Mouse (Mus musculus) brain, embryonic 14.5 days (tissue): ENCODE results near the gene Stk19. TPM values are rescaled to one million over a fixed set of nuclear protein-coding genes. Genes with fewer than 3 reads are reported as not detected.

Experiments used
- DNase-seq: peaks from one replicate; pipeline ENCODE4 v3.0.0-alpha.2; 2011; ENCODE audit warnings: low read depth
- CTCF ChIP-seq: fragments of 200-500 bp; IDR thresholded peaks from 2 replicates; pipeline ENCODE4 v1.5.1; 2012; ENCODE audit warnings: inconsistent platforms, mild to moderate bottlenecking, moderate library complexity, borderline replicate concordance; ENCODE audit not compliant: insufficient read depth, insufficient read length; ENCODE audit errors: extremely low read depth
- POLR2A ChIP-seq: fragments of 200-500 bp; IDR thresholded peaks from 2 replicates; pipeline ENCODE4 v1.6.1; 2012; ENCODE audit warnings: mild to moderate bottlenecking, inconsistent platforms, borderline replicate concordance; ENCODE audit not compliant: poor library complexity, insufficient read depth, insufficient read length, severe bottlenecking; ENCODE audit errors: extremely low read depth
- polyA plus RNA-seq: library from polyadenylated mRNA; depleted of rRNA; stranded (reverse); fragments of >200 nt; gene quantifications from 2 replicates; pipeline ENCODE4 v1.2.3, GENCODE M21; 2012; rRNA removed

The Stk19 gene
- 57.1 and 75.0 TPM in 2 replicates for polyA plus RNA-seq

GRCm38 (mm10) chr17:34836856-34837221 lies at the start of gene Stk19, which contains the start of gene Dxo:
Gene Stk19, minus strand, starts transcription at chr17:34836945.
Gene Dxo, plus strand, starts transcription at chr17:34837019.
- DNase-seq: peak; percentile 99
- TF ChIP-seq CTCF (no peak), POLR2A (peak; percentile 84)

GRCm38 (mm10) chr17:34885615-34886014 lies 48.9 kb upstream of the Stk19 start:
- no peak for TF ChIP-seq CTCF
- no peak for TF ChIP-seq POLR2A
- DNase-seq: no peak

- TF ChIP-seq POLR2A: no peak
- no peak for TF ChIP-seq CTCF
- no peak for DNase-seq
These were observed 48.0 kb upstream of the Stk19 start for GRCm38 (mm10) chr17:34884704-34885103.

GRCm38 (mm10) chr17:34883332-34883731 lies 46.6 kb upstream of the Stk19 start:
- TF ChIP-seq POLR2A (no peak), CTCF (no peak)
- no peak for DNase-seq

GRCm38 (mm10) chr17:34881683-34882310 lies 45.1 kb upstream of the Stk19 start, which contains the start of gene Gm20547:
Gene Gm20547, minus strand, starts transcription at chr17:34882042.
- TF ChIP-seq CTCF: no peak
- TF ChIP-seq POLR2A: no peak
- DNase-seq: no peak

- DNase-seq: no peak
- no peak for TF ChIP-seq POLR2A
- TF ChIP-seq CTCF: no peak
These were observed 44.4 kb upstream of the Stk19 start for GRCm38 (mm10) chr17:34881166-34881565.

GRCm38 (mm10) chr17:34879336-34879879 lies 42.7 kb upstream of the Stk19 start, which contains the start of gene Zbtb12:
Gene Zbtb12, plus strand, starts transcription at chr17:34879483.
- no peak for TF ChIP-seq CTCF
- no peak for TF ChIP-seq POLR2A
- DNase-seq: no peak

GRCm38 (mm10) chr17:34874321-34874720 lies 37.6 kb upstream of the Stk19 start:
- no peak for DNase-seq
- no peak for TF ChIP-seq CTCF
- no peak for TF ChIP-seq POLR2A

- TF ChIP-seq POLR2A (no peak), CTCF (no peak)
- no peak for DNase-seq
These were observed 29.2 kb upstream of the Stk19 start for GRCm38 (mm10) chr17:34865981-34866380.

- no peak for DNase-seq
- TF ChIP-seq CTCF (no peak), POLR2A (no peak)
These were observed 25.8 kb upstream of the Stk19 start, which contains the start of gene Cfb for GRCm38 (mm10) chr17:34862416-34863081. Gene Cfb, minus strand, starts transcription at chr17:34862518.

- DNase-seq: no peak
- TF ChIP-seq POLR2A (no peak), CTCF (no peak)
These were observed 25.1 kb upstream of the Stk19 start for GRCm38 (mm10) chr17:34861704-34862415.

GRCm38 (mm10) chr17:34860514-34860913 lies 23.8 kb upstream of the Stk19 start:
- no peak for TF ChIP-seq CTCF
- no peak for TF ChIP-seq POLR2A

GRCm38 (mm10) chr17:34858670-34859069 lies 21.9 kb upstream of the Stk19 start:
- TF ChIP-seq CTCF: no peak
- TF ChIP-seq POLR2A: no peak
- no peak for DNase-seq

More at GRCm38 (mm10) chr17:34860514-34860913, 23.8 kb upstream of the Stk19 start:
- no peak for DNase-seq

GRCm38 (mm10) chr17:34855825-34856224 lies 19.1 kb upstream of the Stk19 start:
- DNase-seq: peak; percentile 33
- TF ChIP-seq CTCF (peak; percentile 70), POLR2A (no peak)

- no peak for DNase-seq
- no peak for TF ChIP-seq CTCF
- TF ChIP-seq POLR2A: no peak
These were observed 18.0 kb upstream of the Stk19 start for GRCm38 (mm10) chr17:34854761-34855160.
